Mouse (Mus musculus) hindbrain, embryonic 10.5 days (tissue): ENCODE results near the gene Ttc25. TPM values are rescaled to one million over a fixed set of nuclear protein-coding genes. Genes with fewer than 3 reads are reported as not detected.
A peak's percentile ranks its signal among the peaks of the same experiment; 100 is the strongest.

Experiments used
- DNase-seq: peaks from one replicate; pipeline ENCODE4 v3.0.0-alpha.2; 2017; ENCODE audit warnings: low spot score
- H3K27ac ChIP-seq: fragments of 300-500 bp; sonication (generic); 2 replicates; pipeline ENCODE4 v1.5.1; 2016; ENCODE audit warnings: mild to moderate bottlenecking, moderate library complexity
- H3K27me3 ChIP-seq: fragments of 300-500 bp; sonication (generic); 2 replicates; pipeline ENCODE4 v1.6.1; 2016; ENCODE audit warnings: mild to moderate bottlenecking; ENCODE audit not compliant: poor library complexity, insufficient read depth, severe bottlenecking
- H3K36me3 ChIP-seq: fragments of 300-500 bp; sonication (generic); 2 replicates; pipeline ENCODE4 v1.6.1; 2016; ENCODE audit warnings: mild to moderate bottlenecking, moderate library complexity
- H3K4me1 ChIP-seq: fragments of 300-500 bp; sonication (generic); replicated peaks from 2 replicates; pipeline ENCODE4 v1.6.1; 2016; ENCODE audit warnings: mild to moderate bottlenecking
- H3K4me3 ChIP-seq: fragments of 300-500 bp; sonication (generic); 2 replicates; pipeline ENCODE4 v1.5.1; 2016; ENCODE audit warnings: mild to moderate bottlenecking, moderate library complexity
- H3K9me3 ChIP-seq: fragments of 300-500 bp; sonication (generic); 2 replicates; pipeline ENCODE4 v1.6.1; 2016; ENCODE audit warnings: mild to moderate bottlenecking, moderate library complexity
- WGBS: fragments of 180-500 bp; shearing (Covaris S2); methylation state at CpG from one replicate; pipeline ENCODE4 v1.1.7; 2016; 5-methylcytosine and 5-hydroxymethylcytosine counted together
- polyA plus RNA-seq: library from polyadenylated mRNA; unstranded; fragments of >200 nt; fragmentation: Nextera tagmentation; extraction: Ambion mirVana; gene quantifications from 2 replicates; pipeline ENCODE4 v1.2.1, GENCODE M21; 2016

Gene Ttc25
- 3.2 and 3.3 TPM in 2 replicates for polyA plus RNA-seq

- peak within 1 kb of the TSS; percentile 56 for H3K4me3 ChIP-seq
- peaks cover 16% of the 10 kb centered on the region for H3K4me1 ChIP-seq
- WGBS: 5% methylated on average over 28 of the region's 28 CpGs
- peak; percentile 92 for DNase-seq
- H3K27me3 ChIP-seq: 0 out of 2 replicates have a peak, but pooled peaks cover 5% of the 10 kb centered on the region
- no peaks in the 10 kb centered on the region for H3K36me3 ChIP-seq
- peak within 1 kb of the TSS; percentile 87 for H3K27ac ChIP-seq
- H3K9me3 ChIP-seq: no peaks in the 10 kb centered on the region
Observed at GRCm38 (mm10) chr11:100544832-100545745, at the start of gene Ttc25. Ttc25 (plus strand) TSS chr11:100545607.

GRCm38 (mm10) chr11:100500241-100500640, 45.2 kb upstream of the Ttc25 start:
- peaks cover 100% of the 10 kb centered on the region for H3K36me3 ChIP-seq
- no peaks in the 10 kb centered on the region for H3K9me3 ChIP-seq
- DNase-seq: no peak
- no peak overlapping the region for H3K4me3 ChIP-seq
- no peak overlapping the region for H3K27ac ChIP-seq
- H3K27me3 ChIP-seq: no peaks in the 10 kb centered on the region
- H3K4me1 ChIP-seq: 0 out of 2 replicates have a peak, but pooled peaks cover 2% of the 10 kb centered on the region
- 90% methylated on average over 3 of the region's 3 CpGs for WGBS

GRCm38 (mm10) chr11:100500651-100501050, 44.8 kb upstream of the Ttc25 start:
- 0 out of 2 replicates have a peak, but pooled peaks cover 2% of the 10 kb centered on the region for H3K4me1 ChIP-seq
- no peak overlapping the region for H3K27ac ChIP-seq
- H3K9me3 ChIP-seq: no peaks in the 10 kb centered on the region
- no peak overlapping the region for H3K4me3 ChIP-seq
- 90% methylated on average over 7 of the region's 7 CpGs for WGBS
- H3K36me3 ChIP-seq: peaks cover 100% of the 10 kb centered on the region
- DNase-seq: no peak
- no peaks in the 10 kb centered on the region for H3K27me3 ChIP-seq

- Histone ChIP-seq H3K27me3 (no peaks in the 10 kb centered on the region), H3K9me3 (no peaks in the 10 kb centered on the region), H3K4me1 (0 out of 2 replicates have a peak, but pooled peaks cover 2% of the 10 kb centered on the region), H3K27ac (0 out of 2 replicates have a peak overlapping the region, but pooled peaks have one; percentile 8), H3K36me3 (peaks cover 100% of the 10 kb centered on the region), H3K4me3 (no peak overlapping the region)
- no peak for DNase-seq
- 47% methylated on average over 6 of the region's 6 CpGs for WGBS
Observed at GRCm38 (mm10) chr11:100501321-100501720, 44.1 kb upstream of the Ttc25 start.

- Histone ChIP-seq H3K27me3 (no peaks in the 10 kb centered on the region), H3K36me3 (peaks cover 100% of the 10 kb centered on the region), H3K9me3 (no peaks in the 10 kb centered on the region), H3K27ac (no peak overlapping the region), H3K4me3 (no peak overlapping the region), H3K4me1 (0 out of 2 replicates have a peak, but pooled peaks cover 2% of the 10 kb centered on the region)
- WGBS: 94% methylated on average over 12 of the region's 12 CpGs
- no peak for DNase-seq
Observed at GRCm38 (mm10) chr11:100504990-100505660, 40.3 kb upstream of the Ttc25 start.

GRCm38 (mm10) chr11:100505997-100506396, 39.4 kb upstream of the Ttc25 start:
- H3K4me3 ChIP-seq: no peak overlapping the region
- peaks cover 100% of the 10 kb centered on the region for H3K36me3 ChIP-seq
- WGBS: 93% methylated on average over 8 of the region's 8 CpGs

GRCm38 (mm10) chr11:100510556-100510955, 34.9 kb upstream of the Ttc25 start:
- no peak overlapping the region for H3K27ac ChIP-seq
- no peaks in the 10 kb centered on the region for H3K4me1 ChIP-seq
- H3K27me3 ChIP-seq: no peaks in the 10 kb centered on the region
- H3K9me3 ChIP-seq: no peaks in the 10 kb centered on the region
- no peak for DNase-seq
- H3K36me3 ChIP-seq: peaks cover 100% of the 10 kb centered on the region
- H3K4me3 ChIP-seq: no peak overlapping the region
- WGBS: 97% methylated on average over 2 of the region's 2 CpGs

More at GRCm38 (mm10) chr11:100505997-100506396, 39.4 kb upstream of the Ttc25 start:
- no peaks in the 10 kb centered on the region for H3K27me3 ChIP-seq
- no peak for DNase-seq
- 0 out of 2 replicates have a peak, but pooled peaks cover 2% of the 10 kb centered on the region for H3K4me1 ChIP-seq
- no peaks in the 10 kb centered on the region for H3K9me3 ChIP-seq
- H3K27ac ChIP-seq: no peak overlapping the region

- no peaks in the 10 kb centered on the region for H3K27me3 ChIP-seq
- no peak overlapping the region for H3K4me3 ChIP-seq
- DNase-seq: no peak
- no peaks in the 10 kb centered on the region for H3K4me1 ChIP-seq
- no peak overlapping the region for H3K27ac ChIP-seq
- WGBS: 84% methylated on average over 1 of the region's 1 CpGs
- H3K36me3 ChIP-seq: peaks cover 100% of the 10 kb centered on the region
- no peaks in the 10 kb centered on the region for H3K9me3 ChIP-seq
Observed at GRCm38 (mm10) chr11:100512384-100512783, 33.0 kb upstream of the Ttc25 start.

GRCm38 (mm10) chr11:100513716-100514115, 31.7 kb upstream of the Ttc25 start:
- Histone ChIP-seq H3K27me3 (no peaks in the 10 kb centered on the region), H3K4me1 (0 out of 2 replicates have a peak, but pooled peaks cover under 1% of the 10 kb centered on the region), H3K9me3 (no peaks in the 10 kb centered on the region), H3K4me3 (no peak overlapping the region), H3K27ac (no peak overlapping the region), H3K36me3 (peaks cover 100% of the 10 kb centered on the region)
- WGBS: 87% methylated on average over 10 of the region's 10 CpGs
- no peak for DNase-seq

- no peak for DNase-seq
- H3K36me3 ChIP-seq: peaks cover 100% of the 10 kb centered on the region
- no peak overlapping the region for H3K27ac ChIP-seq
- H3K4me3 ChIP-seq: no peak overlapping the region
- 95% methylated on average over 9 of the region's 9 CpGs for WGBS
- peaks cover 11% of the 10 kb centered on the region; the same call in 1 of the 2 replicates for H3K4me1 ChIP-seq
- H3K9me3 ChIP-seq: no peaks in the 10 kb centered on the region
- no peaks in the 10 kb centered on the region for H3K27me3 ChIP-seq
Observed at GRCm38 (mm10) chr11:100515061-100515460, 30.3 kb upstream of the Ttc25 start.

- 95% methylated on average over 9 of the region's 9 CpGs for WGBS
Observed at GRCm38 (mm10) chr11:100515789-100516188, 29.6 kb upstream of the Ttc25 start.

GRCm38 (mm10) chr11:100516291-100516690, 29.1 kb upstream of the Ttc25 start:
- Histone ChIP-seq H3K27ac (no peak overlapping the region), H3K4me3 (no peak overlapping the region), H3K4me1 (peaks cover 11% of the 10 kb centered on the region; the same call in 1 of the 2 replicates), H3K9me3 (no peaks in the 10 kb centered on the region), H3K36me3 (peaks cover 100% of the 10 kb centered on the region), H3K27me3 (no peaks in the 10 kb centered on the region)
- DNase-seq: no peak
- 89% methylated on average over 9 of the region's 9 CpGs for WGBS

More at GRCm38 (mm10) chr11:100515789-100516188, 29.6 kb upstream of the Ttc25 start:
- no peaks in the 10 kb centered on the region for H3K9me3 ChIP-seq
- DNase-seq: no peak
- peaks cover 11% of the 10 kb centered on the region; the same call in 1 of the 2 replicates for H3K4me1 ChIP-seq
- no peak overlapping the region for H3K4me3 ChIP-seq
- H3K27me3 ChIP-seq: no peaks in the 10 kb centered on the region
- peaks cover 100% of the 10 kb centered on the region for H3K36me3 ChIP-seq
- no peak overlapping the region for H3K27ac ChIP-seq
